In the genomic region with DNA sequence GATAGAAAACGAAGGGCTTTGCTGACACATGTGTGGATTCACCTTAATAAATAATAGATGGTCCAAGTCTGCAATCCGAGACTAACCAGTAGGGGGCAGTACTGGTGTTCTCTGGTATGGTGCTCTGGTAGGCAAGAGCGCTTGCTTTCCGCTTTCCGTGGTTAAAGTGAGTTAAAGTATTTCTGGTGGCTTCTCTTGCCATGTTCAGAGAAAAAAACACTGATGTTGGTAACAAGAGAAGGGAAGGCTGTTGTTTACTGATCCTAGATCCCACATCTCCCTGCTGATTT, we compare ENCODE assay signal across 11 mouse cellular contexts.
DNase-seq lines count a peak whose midpoint lies in the region; ATAC-seq and TF ChIP-seq lines count a peak whose summit lies in the region.
"Had no signal": no experiment of that assay in that cellular context is flagged by ENCODE, and none has a peak within 500 bp of the region (broad histone marks: within the 10 kb centered on the region; RNA-seq: fewer than 3 reads in every experiment).

No protein-coding gene starts in this region.

- H3K9me3 ChIP-seq in lung, embryonic 16.5 days (ENCODE audit: control insufficient read depth, low read length): no peaks in the 10 kb centered on the region
- H3K9me3 ChIP-seq in forebrain, embryonic 15.5 days: no peaks in the 10 kb centered on the region
- H3K9me3 ChIP-seq: embryonic facial prominence, embryonic 15.5 days; midbrain, embryonic 13.5 days; stomach, embryonic 15.5 days had no signal

- no peak overlapping the region for H3K27ac ChIP-seq in heart, adult 2 months
- H3K27ac ChIP-seq in lung, embryonic 16.5 days (ENCODE audit: low read length): no peak overlapping the region
- H3K27ac ChIP-seq in forebrain, embryonic 15.5 days (replicated peaks): no peak overlapping the region
- H3K27ac ChIP-seq: embryonic facial prominence, embryonic 15.5 days; midbrain, embryonic 13.5 days; stomach, embryonic 15.5 days had no signal

- no peaks in the 10 kb centered on the region for H3K36me3 ChIP-seq in heart, adult 2 months (ENCODE audit: control insufficient read depth, insufficient read depth, low read length)
- H3K36me3 ChIP-seq in lung, embryonic 16.5 days (ENCODE audit: control insufficient read depth, insufficient read depth, low read length): no peaks in the 10 kb centered on the region
- no peaks in the 10 kb centered on the region for H3K36me3 ChIP-seq in forebrain, embryonic 15.5 days
- H3K36me3 ChIP-seq: embryonic facial prominence, embryonic 15.5 days; midbrain, embryonic 13.5 days; stomach, embryonic 15.5 days had no signal

- no peak overlapping the region for H3K4me3 ChIP-seq in heart, adult 2 months
- H3K4me3 ChIP-seq in lung, embryonic 16.5 days (ENCODE audit: low read length): no peak overlapping the region
- H3K4me3 ChIP-seq in forebrain, embryonic 15.5 days: no peak overlapping the region
- H3K4me3 ChIP-seq: embryonic facial prominence, embryonic 15.5 days; midbrain, embryonic 13.5 days; stomach, embryonic 15.5 days had no signal

- no peak for DNase-seq in heart, adult 2 months
- DNase-seq in heart, postnatal 36 days: no peak
- DNase-seq in lung, adult 18-20 months: no peak
- DNase-seq in brain, embryonic 14.5 days (ENCODE audit: low read depth): peak; percentile 11
- DNase-seq in retina, postnatal 1 day: peak; percentile 32

- no peaks in the 10 kb centered on the region for H3K27me3 ChIP-seq in heart, adult 2 months (ENCODE audit: control insufficient read depth, insufficient read depth, low read length)
- peaks cover 3% of the 10 kb centered on the region; the same call in 1 of the 2 replicates for H3K27me3 ChIP-seq in lung, embryonic 16.5 days (ENCODE audit: control insufficient read depth, insufficient read depth, low read depth, low read length)
- H3K27me3 ChIP-seq in forebrain, embryonic 15.5 days: no peaks in the 10 kb centered on the region
- H3K27me3 ChIP-seq: embryonic facial prominence, embryonic 15.5 days; midbrain, embryonic 13.5 days; stomach, embryonic 15.5 days had no signal

- H3K9ac ChIP-seq in heart, adult 2 months (ENCODE audit: low read depth, low read length): no peak overlapping the region
- H3K9ac ChIP-seq in lung, embryonic 16.5 days (ENCODE audit: low read length): no peak overlapping the region
- H3K9ac ChIP-seq in forebrain, embryonic 15.5 days (replicated peaks): no peak overlapping the region
- H3K9ac ChIP-seq: embryonic facial prominence, embryonic 15.5 days; midbrain, embryonic 13.5 days; stomach, embryonic 15.5 days had no signal

- intact Hi-C loops in heart, adult 2 months (cut with DNase I): no loop called here
- intact Hi-C loops in heart, postnatal 36 days (cut with DNase I): no loop called here

- WGBS in heart, adult 2 months: 58% methylated on average over 5 of the region's 5 CpGs
- 49% methylated on average over 5 of the region's 5 CpGs for WGBS in lung, embryonic 16.5 days
- WGBS in forebrain, embryonic 15.5 days: 56% methylated on average over 5 of the region's 5 CpGs

- no peak for ATAC-seq in lung, embryonic 16.5 days (ENCODE audit: low read depth)
- no peak for ATAC-seq in inflammation-experienced regulatory T-cells, adult 6 months
- no peak for ATAC-seq in forebrain, embryonic 15.5 days (replicated peaks)
- ATAC-seq: midbrain, embryonic 13.5 days had no signal

- TF ChIP-seq POLR2A in heart, adult 2 months (IDR thresholded peaks at IDR 0.05; ENCODE audit: insufficient read depth, low read depth, low read length): no peak
- TF ChIP-seq POLR2A in brain, embryonic 14.5 days (IDR thresholded peaks at IDR 0.05; ENCODE audit: borderline replicate concordance, extremely low read depth, insufficient read depth, insufficient read length, poor library complexity, severe bottlenecking): no peak

- no peak for TF ChIP-seq EP300 in heart, adult 2 months (IDR thresholded peaks at IDR 0.05; ENCODE audit: insufficient read depth, low read depth, low read length)

- H3K4me1 ChIP-seq in heart, adult 2 months (ENCODE audit: control insufficient read depth, insufficient read depth, low read length): no peaks in the 10 kb centered on the region
- H3K4me1 ChIP-seq in lung, embryonic 16.5 days (replicated peaks; ENCODE audit: control insufficient read depth, insufficient read depth, low read length): 0 out of 2 replicates have a peak, but pooled peaks cover 2% of the 10 kb centered on the region
- no peaks in the 10 kb centered on the region for H3K4me1 ChIP-seq in forebrain, embryonic 15.5 days
- H3K4me1 ChIP-seq: embryonic facial prominence, embryonic 15.5 days; midbrain, embryonic 13.5 days; stomach, embryonic 15.5 days had no signal

- H3K4me2 ChIP-seq in lung, embryonic 16.5 days (ENCODE audit: low read depth, low read length): peak overlapping the region; percentile 21
- H3K4me2 ChIP-seq in forebrain, embryonic 15.5 days (replicated peaks): no peak overlapping the region
- H3K4me2 ChIP-seq: embryonic facial prominence, embryonic 15.5 days; midbrain, embryonic 13.5 days; stomach, embryonic 15.5 days had no signal

- no peaks in the 10 kb centered on the region for H3K79me2 ChIP-seq in heart, adult 2 months (replicated peaks; ENCODE audit: control insufficient read depth, insufficient read depth, low read length)

- peak; percentile 34; the same call in 1 of the 2 replicates for TF ChIP-seq CTCF in heart, adult 2 months (IDR thresholded peaks at IDR 0.05)
- TF ChIP-seq CTCF in brain, embryonic 14.5 days (IDR thresholded peaks at IDR 0.05; ENCODE audit: borderline replicate concordance, extremely low read depth, insufficient read depth, insufficient read length): peak; percentile 37; the same call in 1 of the 2 replicates

Comparison
In these comparisons a context has a peak if more than half of its experiments do, and no peak if none do; other contexts are left out.
1. DNase-seq: peak in brain, embryonic 14.5 days (single experiment) and retina, postnatal 1 day (single experiment); none in heart, adult 2 months (0 of 2), heart, postnatal 36 days (0 of 2) and lung, adult 18-20 months (0 of 2).